Mouse (Mus musculus) gastrocnemius, postnatal 10 days (tissue): Measurements from ENCODE around the gene Mapk11. TPM values are rescaled to one million over a fixed set of nuclear protein-coding genes. Genes with fewer than 3 reads are reported as not detected.

ENCODE experiments used
- DNase-seq: peaks from one replicate; pipeline ENCODE4 v3.0.0; 2021; ENCODE audit warnings: mixed read lengths
- microRNA-seq, 2 experiments: library from miRNA; unstranded; fragments of <30 nt; microRNA quantifications; one replicate each; pipeline ENCODE4 v1.2.0; 2021
- total RNA-seq, 2 experiments: library from RNA; stranded (reverse); gene quantifications; 2 replicates each; pipeline ENCODE4 v1.2.3; 2021

Mapk11 gene
- total RNA-seq, 2 experiments from 2014 or later, result 2.1 to 3.0 TPM

- DNase-seq, result no peak
Observed at GRCm38 (mm10) chr15:89102646-89103045, 46.8 kb downstream of the Mapk11 start.

DNA sequence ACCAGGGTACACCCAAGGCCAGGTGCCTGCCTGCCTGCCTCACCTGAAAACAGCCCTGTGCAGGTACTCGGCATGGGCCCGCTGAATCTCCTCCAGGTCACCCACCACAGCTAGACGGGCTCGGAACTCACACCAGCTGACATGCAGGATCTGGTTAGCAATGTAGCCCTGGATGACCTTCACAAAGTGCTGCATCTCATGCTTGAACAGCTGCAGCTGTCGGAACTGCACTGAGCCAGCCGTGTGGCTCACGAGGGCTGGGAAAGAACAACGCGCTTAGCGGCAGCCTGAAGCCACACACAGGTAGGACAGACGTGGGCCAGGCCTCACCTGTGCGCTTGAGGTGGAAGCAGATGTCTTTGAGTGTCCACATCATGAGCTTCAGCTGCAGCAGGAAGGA, 48.6 kb downstream of the Mapk11 start:
- no peak for DNase-seq

- DNase-seq, result no peak
Observed at GRCm38 (mm10) chr15:89098616-89099015, 50.8 kb downstream of the Mapk11 start.

GRCm38 (mm10) chr15:89097450-89097849, 52.0 kb downstream of the Mapk11 start:
- no peak for DNase-seq

Small RNAs within 50 kb of the gene (microRNA-seq; reads per million reads assigned to microRNA genes)
- gene Mir6958 (0 to 0.50 reads per million in 2 experiments), gene Mir7118 (0 reads per million in 2 experiments)

Other genes with a start within 250 kb of the Mapk11 start
- not detected for gene Ttll8, start 195.2 kb downstream of the Mapk11 start, total RNA-seq
- gene Mlc1, start 170.6 kb downstream of the Mapk11 start, total RNA-seq, result under 1 TPM; 0.07 to 0.20 TPM
- gene Mov10l1, start 166.7 kb downstream of the Mapk11 start, total RNA-seq, result not detected
- under 1 TPM; 0.07 to 0.18 TPM for gene Panx2, start 89.9 kb downstream of the Mapk11 start, total RNA-seq
- 10 to 100 TPM; 24.9 to 28.1 TPM for gene Trabd, start 74.5 kb downstream of the Mapk11 start, total RNA-seq
- 10 to 100 TPM in 1 of 2 experiments, 1 to 10 TPM in 1; 9.1 to 10.1 TPM for gene Selenoo, start 60.5 kb downstream of the Mapk11 start, total RNA-seq
- 10 to 100 TPM in 1 of 2 experiments, 1 to 10 TPM in 1; 8.4 to 11.0 TPM for gene Tubgcp6, start 26.5 kb downstream of the Mapk11 start, total RNA-seq
- gene Hdac10, start 20.9 kb downstream of the Mapk11 start, total RNA-seq, result 10 to 100 TPM in 1 of 2 experiments, 1 to 10 TPM in 1; 7.6 to 10.6 TPM
- gene Mapk12, start 8.9 kb downstream of the Mapk11 start, total RNA-seq, result 10 to 100 TPM; 76.0 to 77.1 TPM
- 10 to 100 TPM; 28.9 to 43.0 TPM for gene Plxnb2, start 31.2 kb upstream of the Mapk11 start, total RNA-seq
- gene Dennd6b, start 46.9 kb upstream of the Mapk11 start, total RNA-seq, result 1 to 10 TPM; 4.5 to 7.0 TPM
- 10 to 100 TPM; 60.1 to 61.9 TPM for gene Ppp6r2, start 61.9 kb upstream of the Mapk11 start, total RNA-seq
- gene Sbf1, start 165.7 kb upstream of the Mapk11 start, total RNA-seq, result 10 to 100 TPM; 50.1 to 70.5 TPM
- gene Adm2, start 173.1 kb upstream of the Mapk11 start, total RNA-seq, result not detected
- gene Miox, start 184.8 kb upstream of the Mapk11 start, total RNA-seq, result not detected
- 10 to 100 TPM; 22.4 to 25.5 TPM for gene Lmf2, start 206.0 kb upstream of the Mapk11 start, total RNA-seq
- 10 to 100 TPM; 50.5 to 55.8 TPM for gene Ncaph2, start 206.1 kb upstream of the Mapk11 start, total RNA-seq
- gene Sco2, start 224.2 kb upstream of the Mapk11 start, total RNA-seq, result 10 to 100 TPM; 14.2 to 14.6 TPM
- under 1 TPM; 0.38 to 0.50 TPM for gene Tymp, start 227.4 kb upstream of the Mapk11 start, total RNA-seq
- 1 to 10 TPM in 1 of 2 experiments, under 1 TPM in 1; 0.68 to 1.6 TPM for gene Odf3b, start 229.7 kb upstream of the Mapk11 start, total RNA-seq
- gene Klhdc7b, start 235.3 kb upstream of the Mapk11 start, total RNA-seq, result not detected